In genomic region chr7:133727027-133727426, GRCm38 (mm10) we compare ENCODE assay signal across 22 mouse cellular contexts. TPM values are rescaled to one million over a fixed set of nuclear protein-coding genes. Genes with fewer than 3 reads are reported as not detected.
"Had no signal": no experiment of that assay in that cellular context is flagged by ENCODE, and none has a peak within 500 bp of the region (broad histone marks: within the 10 kb centered on the region; RNA-seq: fewer than 3 reads in every experiment).

No protein-coding gene starts in this region.

- ATAC-seq: midbrain, embryonic 16.5 days had no signal

- H3K4me1 ChIP-seq: kidney, embryonic 15.5 days; lung, embryonic 15.5 days; stomach, embryonic 15.5 days had no signal

- H3K27ac ChIP-seq: kidney, embryonic 15.5 days; lung, embryonic 15.5 days; macrophage; stomach, embryonic 15.5 days had no signal

- H3K9me3 ChIP-seq: kidney, embryonic 15.5 days; lung, embryonic 15.5 days; megakaryocyte, embryonic 14.5 days; stomach, embryonic 15.5 days had no signal

- H3K9ac ChIP-seq: kidney, embryonic 15.5 days; lung, embryonic 15.5 days; stomach, embryonic 15.5 days had no signal

- H3K4me3 ChIP-seq: kidney, embryonic 15.5 days; lung, embryonic 15.5 days; megakaryocyte, embryonic 14.5 days; stomach, embryonic 15.5 days had no signal

- H3K27me3 ChIP-seq: kidney, embryonic 15.5 days; lung, embryonic 15.5 days; megakaryocyte, embryonic 14.5 days; stomach, embryonic 15.5 days had no signal

- DNase-seq: kidney, adult 2 months; kidney, postnatal 14 days; lung, postnatal 14 days; right cerebral cortex, postnatal 14 days; thymus, adult 2 months; thymus, postnatal 25 days had no signal

- H3K4me2 ChIP-seq: kidney, embryonic 15.5 days; lung, embryonic 15.5 days; midbrain, embryonic 11.5 days; stomach, embryonic 15.5 days had no signal

RNA-seq across cellular contexts. Expression of gene Mmp21, which starts 47.2 kb away (rescaled TPM):
- total RNA-seq: layer of hippocampus, postnatal 14 days; left cerebral cortex, adult 18-20 months; left cerebral cortex, postnatal 14 days; liver, adult 2 months had no signal
- polyA plus RNA-seq: kidney, adult 2 months; large intestine, adult 2 months; liver, adult 2 months; macrophage; midbrain, embryonic 11.5 days; midbrain, embryonic 16.5 days; stomach, embryonic 15.5 days; testis, adult 2 months; thymus, adult 2 months; urinary bladder, adult 2 months had no signal

RNA-seq across cellular contexts. Expression of gene Fank1, which starts 49.6 kb away (rescaled TPM):
- total RNA-seq: liver, adult 2 months had no signal
- polyA plus RNA-seq: liver, adult 2 months; liver, embryonic 16.5 days; macrophage; spleen, adult 2 months had no signal
